Mouse (Mus musculus): ENCODE measurements at regions not wholly inside any gene's neighbourhood (a gene's known extent, or its start where the extent isn't known, plus 50 kb on each side); places are given as distances from the start of the nearest gene placed in this dataset.

DNA sequence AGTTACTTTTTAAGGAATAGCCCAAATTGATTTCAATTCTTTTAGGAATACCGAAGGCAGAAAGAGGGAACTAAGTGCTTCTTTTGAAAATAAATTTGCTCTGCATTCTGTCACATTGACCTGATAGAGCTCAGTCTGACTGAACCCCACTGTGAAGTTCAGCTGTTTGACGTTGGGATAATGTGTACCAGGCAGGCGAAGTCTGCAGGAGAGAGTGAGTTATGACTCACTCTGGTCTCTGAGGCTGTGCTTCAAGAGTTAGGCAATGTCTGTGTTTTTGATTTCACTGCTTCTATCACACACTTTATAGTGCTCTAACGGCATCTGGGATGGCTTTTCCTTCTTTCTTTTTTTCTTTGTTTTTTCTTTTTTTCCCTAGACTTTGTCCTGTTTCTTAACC lies 283.5 kb downstream of the Naf1 start:
- DNase-seq (ENCODE audit: extremely low spot score, low read depth, low spot score), result no peak

DNA sequence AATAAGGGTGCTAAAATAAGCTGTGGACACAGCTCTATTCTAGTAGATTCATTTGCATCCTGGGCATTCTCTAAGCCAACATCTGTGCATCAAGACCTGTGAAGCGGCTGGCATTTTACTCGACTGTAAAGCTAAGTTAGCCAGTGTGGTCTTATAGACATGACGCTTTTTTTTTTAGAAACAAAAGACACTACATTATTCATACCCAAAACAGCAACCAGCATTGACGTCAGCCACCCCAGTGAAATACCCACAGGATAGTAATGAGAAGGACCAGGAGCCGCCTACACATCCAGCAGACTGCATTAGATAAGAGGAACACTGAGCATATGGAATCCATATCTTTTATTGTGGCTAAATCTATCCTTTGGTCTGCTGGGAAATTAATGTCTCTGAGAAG lies 321.7 kb downstream of the Naf1 start:
- no peak for DNase-seq (ENCODE audit: extremely low spot score, low read depth, low spot score)

DNA sequence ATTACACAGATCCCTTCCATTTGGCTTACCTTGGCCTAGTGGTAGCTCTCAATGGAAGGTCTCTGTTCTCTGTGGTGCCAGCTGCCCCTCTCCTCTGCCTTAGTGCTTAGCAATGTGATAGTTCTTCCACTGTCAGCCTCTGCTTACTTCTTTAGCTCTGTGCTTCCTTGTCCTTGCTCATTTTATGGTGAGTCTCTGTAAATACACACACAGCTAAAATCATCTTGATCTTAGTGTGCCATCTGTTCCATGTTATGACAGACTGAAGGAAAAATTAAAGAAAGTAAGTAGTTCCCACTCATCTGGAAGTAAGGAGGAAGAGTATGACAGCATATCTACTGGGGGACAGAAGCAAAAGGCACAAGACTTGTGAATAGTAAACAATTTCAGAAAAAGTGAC lies 324.4 kb upstream of the Nat3 start:
- DNase-seq (ENCODE audit: extremely low spot score, low read depth, low spot score), result no peak

DNA sequence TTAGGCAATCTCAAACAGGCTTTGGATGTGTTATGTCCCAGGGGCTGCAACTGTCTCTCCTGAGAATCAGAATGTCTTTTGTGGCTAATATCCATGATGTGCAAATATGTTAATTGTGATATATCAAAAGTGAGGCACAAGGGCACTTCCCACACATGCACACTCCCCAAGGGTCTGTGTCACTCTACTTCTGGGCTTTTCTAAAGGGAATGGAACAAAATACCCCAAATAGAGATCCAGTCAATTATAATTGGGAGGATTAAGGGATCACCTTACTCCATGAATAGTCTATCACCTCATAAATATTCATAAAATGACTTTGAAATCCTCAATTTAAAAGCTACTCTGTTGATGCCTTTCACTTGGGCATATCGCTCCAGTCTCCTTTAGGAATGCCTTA lies 317.6 kb upstream of the Nat3 start:
- DNase-seq (ENCODE audit: extremely low spot score, low read depth, low spot score), result no peak

DNA sequence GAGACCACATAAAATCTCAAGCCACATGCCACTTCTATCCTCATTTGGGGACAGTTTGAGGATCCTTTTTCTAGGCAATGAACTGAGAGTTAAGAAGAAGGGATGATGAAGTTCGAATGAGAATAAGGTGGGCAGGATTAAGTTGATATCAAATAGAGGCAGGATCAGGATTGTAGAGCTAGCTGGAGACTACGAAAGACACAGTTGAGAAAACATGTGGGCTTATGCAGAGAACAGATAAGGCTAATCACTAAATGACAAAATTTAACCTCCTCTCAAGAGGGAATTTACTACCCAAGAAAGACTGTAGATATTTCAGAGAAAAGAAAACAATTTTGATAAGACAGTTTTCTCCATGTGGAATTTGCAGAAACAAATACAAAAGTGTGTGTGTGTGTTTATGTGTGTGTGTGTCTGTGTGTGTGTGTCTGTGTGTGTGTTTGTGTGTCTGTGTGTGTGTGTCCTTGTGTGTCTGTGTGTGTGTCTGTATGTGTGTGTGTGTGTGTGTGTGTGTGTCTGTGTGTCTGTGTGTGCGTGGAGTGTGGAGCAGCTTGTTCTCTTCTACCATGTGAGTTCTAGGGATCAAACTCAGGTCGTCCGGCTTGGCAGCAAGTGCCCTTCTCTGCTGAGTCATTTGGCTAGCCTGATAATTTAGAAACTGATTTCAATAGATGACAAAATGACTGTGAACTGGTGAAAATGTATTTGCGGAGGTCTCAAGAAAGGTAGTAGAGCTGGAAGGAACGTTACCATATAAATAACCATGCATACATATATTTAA lies 291.5 kb upstream of the Nat3 start:
- no peak for DNase-seq (ENCODE audit: extremely low spot score, low read depth, low spot score)

DNA sequence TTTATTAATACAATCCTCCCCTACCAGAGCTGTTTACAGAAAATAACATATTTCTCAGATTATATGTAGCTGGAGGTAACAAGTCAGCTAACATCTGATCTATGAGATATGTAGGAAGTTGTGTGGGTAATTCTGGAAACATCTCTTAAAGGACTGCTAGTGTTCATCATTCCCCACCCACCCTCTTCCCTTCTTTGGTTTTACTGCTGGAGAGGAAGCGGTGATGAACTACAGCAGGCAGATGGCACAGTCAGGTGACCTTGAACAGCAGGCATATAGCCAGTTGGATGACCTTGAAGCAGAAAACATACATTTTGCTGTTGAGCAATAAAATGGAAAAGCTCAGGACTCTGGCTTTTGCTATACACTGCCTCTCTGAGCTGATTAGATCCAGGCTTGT lies 284.7 kb upstream of the Nat3 start:
- DNase-seq (ENCODE audit: extremely low spot score, low read depth, low spot score), result no peak

DNA sequence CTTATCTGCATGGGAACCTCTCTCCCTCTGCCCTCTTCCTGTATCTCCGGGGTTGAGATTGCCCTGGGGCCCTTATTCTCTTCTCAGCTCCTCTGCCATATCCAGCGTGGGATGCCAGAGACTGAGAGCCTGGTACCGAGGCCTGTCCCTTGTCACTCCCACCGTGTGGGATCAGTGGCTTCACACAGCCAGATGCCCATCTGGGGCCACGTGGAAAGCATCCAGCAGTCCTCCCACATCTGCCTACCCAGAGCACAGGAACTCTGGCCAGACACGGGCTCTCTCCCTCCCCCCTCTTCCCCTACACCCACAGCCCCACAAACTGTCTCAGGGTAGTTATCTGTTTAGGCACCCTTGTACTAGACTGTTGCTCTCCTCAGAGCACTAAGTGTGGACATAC lies 244.9 kb upstream of the Nat3 start:
- DNase-seq (ENCODE audit: extremely low spot score, low read depth, low spot score), result no peak

DNA sequence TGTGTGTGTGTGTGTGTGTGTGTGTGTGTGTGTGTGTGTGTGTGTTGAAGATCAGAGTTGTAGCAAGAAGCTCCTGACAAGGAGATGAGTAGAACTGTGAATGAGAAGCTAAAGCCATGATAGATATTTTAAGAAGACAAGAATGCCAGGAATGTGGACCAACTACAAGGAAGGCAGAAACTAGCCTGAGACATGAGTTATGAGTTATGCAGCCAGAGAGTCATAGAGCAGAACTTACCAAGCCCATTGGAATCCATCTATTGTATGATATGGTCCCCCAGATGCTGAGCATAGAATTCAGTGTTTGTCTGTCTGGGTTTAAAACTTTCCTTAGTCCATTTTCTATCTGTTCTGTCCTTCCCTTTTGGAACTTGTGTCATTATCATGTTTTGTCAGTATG lies 244.2 kb upstream of the Nat3 start:
- no peak for DNase-seq (ENCODE audit: extremely low spot score, low read depth, low spot score)

DNA sequence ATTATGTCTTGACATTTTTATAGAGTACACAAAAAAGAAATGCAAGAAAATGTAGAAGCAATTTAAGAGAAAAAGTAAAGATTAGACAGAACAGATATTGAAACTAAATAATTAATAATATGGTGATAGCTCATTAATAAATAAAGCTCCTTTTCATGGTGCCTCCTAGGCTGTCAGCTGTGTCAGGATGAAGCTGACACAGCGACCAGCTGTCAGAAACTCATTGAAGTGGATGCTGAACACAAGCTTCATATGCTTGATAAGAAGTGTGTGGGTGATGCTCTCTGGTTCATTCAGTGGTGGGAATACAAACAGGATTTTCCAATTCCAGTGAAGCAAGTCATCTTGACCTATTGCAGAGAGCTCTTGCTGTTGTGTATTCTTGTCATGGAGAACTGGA lies 213.2 kb upstream of the Nat3 start:
- DNase-seq (ENCODE audit: extremely low spot score, low read depth, low spot score), result no peak

DNA sequence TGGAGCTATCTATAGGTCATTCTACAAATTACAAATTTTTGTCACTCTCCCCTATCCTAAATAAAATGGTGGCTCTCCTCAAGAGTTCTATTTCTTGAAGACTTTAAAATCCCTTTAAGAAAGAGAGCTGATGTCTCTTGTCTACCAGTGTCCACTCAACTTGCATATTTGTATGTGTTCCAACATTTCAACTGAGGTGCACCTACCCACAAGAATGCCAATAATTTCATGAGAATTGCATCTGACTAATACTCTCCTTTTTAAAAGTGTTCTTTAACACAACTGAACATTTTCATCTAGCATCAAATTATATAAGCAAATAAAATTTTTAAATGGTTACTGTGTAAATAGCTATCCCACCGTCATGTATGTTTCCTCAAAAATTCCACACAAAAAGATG lies 206.3 kb upstream of the Nat3 start:
- DNase-seq (ENCODE audit: extremely low spot score, low read depth, low spot score), result no peak

DNA sequence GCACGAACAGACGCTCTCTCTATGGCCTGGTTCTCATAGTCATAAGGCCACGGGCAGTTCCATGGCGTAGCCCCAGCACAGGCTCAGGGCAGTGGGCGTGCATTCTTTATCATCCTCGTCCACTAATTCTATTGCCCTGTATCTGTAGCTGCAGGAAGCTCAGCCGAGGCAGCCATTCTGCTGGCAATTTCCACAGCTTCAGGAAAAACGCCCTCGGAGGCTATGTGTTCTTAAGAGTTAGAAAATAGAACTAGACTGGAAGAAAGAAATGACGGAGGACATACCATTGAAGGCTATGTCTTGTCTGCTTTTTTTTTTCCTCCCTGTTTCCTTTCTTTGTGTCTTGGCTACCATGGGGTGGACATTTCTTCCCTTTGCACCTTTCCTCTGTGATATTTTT lies 205.0 kb upstream of the Nat3 start:
- DNase-seq (ENCODE audit: extremely low spot score, low read depth, low spot score), result no peak

DNA sequence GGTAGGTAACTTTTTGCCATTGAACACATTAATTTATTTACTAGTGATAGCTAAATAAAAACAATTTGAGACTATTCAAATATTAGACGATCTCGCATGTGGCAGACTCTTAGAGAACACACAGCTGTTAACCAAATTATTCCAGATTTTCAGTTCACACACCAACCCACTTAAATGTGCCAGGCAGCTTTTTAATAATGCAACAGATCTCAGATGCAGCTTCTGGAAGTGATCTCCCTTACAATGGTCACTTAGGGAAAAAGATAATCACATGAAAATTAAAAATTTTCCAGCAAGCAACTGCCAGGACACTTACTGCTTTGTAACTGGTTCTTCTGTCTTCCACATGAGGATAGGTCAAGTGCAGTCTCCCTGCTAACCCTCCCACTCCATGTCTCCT lies 203.1 kb upstream of the Nat3 start:
- DNase-seq (ENCODE audit: extremely low spot score, low read depth, low spot score), result no peak

DNA sequence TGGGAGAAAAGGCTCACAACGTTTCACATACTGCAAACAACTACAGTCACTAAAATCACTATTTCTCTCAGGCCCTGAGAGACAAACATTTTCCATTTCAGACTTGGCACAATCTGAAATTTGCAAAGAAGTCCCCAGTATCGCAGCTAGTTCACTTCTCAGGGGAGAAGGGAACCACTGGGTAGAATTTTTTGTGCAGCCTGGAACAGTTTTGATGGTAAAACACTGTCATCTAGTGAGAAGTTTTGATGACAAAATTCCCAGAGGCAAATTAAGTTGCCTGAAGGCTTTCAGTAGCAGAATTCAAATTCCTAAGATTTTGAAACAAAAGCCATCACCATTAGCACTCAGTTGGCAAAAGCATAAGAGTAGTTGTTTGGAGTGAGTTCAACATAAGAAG lies 195.2 kb upstream of the Nat3 start:
- no peak for DNase-seq (ENCODE audit: extremely low spot score, low read depth, low spot score)

DNA sequence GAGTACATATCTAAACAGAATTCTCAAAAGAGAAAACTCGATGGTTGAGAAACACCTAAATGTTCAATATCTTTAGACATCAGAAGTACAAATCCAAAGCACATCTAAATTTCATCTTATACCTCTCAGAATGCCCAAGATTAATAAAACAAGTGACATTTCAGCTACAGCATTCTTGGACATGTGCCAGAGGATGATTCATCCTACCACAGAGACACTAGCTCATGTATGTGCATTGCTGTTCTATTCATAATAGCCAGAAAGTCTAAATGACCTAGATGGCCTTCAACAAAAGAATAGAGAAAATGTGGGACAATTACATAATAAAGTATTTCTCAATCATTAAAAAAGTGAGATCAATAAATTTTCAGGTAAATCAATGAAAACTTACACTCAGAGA lies 146.6 kb upstream of the Nat3 start:
- DNase-seq (ENCODE audit: extremely low spot score, low read depth, low spot score), result no peak

DNA sequence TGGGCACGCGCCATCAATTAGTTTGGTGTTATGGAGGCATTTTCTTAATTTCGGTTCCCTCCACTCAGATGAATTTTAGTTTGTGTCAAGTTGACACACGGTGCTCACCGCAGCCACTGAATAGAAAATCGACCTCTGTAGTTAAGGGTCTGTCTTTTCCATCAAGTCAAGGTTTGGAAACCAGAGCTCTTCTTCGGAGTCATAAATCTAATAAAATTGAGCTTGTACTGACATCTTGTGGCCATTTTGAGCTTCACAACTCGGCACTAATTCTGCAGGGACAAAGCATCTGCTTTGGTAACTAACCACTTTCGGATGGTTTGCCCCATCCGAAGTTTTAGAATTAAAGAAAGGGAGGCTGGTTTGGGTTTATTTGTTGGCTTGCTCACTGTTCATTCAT lies 117.7 kb upstream of the Nat3 start:
- peak; percentile 39 for DNase-seq (ENCODE audit: extremely low spot score, low read depth, low spot score)

DNA sequence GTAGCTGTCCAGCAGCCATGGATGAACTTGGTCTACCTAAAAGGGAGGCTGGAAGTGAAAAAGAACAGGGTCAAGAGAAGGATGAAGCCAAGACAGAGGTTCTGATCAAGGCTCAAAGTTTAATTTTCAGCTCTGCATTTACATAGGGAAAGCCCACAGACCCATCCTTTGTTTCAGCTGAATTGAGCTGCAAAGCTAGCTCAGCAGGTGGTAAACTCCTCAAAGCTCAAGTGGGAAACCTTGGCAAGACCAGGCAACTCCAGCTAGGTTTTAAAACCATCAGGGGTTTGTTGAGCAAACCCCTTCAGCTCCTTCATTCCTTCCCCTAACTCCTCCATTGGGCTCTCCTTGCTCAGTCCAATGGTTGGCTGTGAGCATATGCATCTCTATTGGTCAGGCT lies 108.8 kb upstream of the Nat3 start:
- no peak for DNase-seq (ENCODE audit: extremely low spot score, low read depth, low spot score)

DNA sequence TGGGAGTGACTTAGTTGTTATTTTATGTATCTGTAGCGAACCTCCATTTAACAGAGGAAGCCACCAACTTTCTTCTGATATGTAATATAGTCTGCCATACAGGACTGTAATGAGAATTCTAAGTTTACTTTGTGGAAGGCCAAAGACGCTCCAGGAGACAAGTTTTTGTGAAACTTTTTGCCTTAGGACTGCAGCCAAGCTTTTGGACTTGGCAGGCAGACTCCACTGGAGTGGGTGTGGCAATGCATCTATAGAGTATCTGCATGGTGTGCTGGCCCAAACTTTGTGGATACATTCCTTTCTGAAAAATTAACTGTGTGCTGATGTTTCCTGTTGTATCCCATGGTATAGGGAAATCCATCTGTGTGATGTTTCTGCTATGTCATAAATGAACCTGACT lies 101.1 kb upstream of the Nat3 start:
- DNase-seq (ENCODE audit: extremely low spot score, low read depth, low spot score), result no peak

Measured in hindlimb bud, embryonic 11.5 days (tissue).